Mouse (Mus musculus) hindbrain, embryonic 15.5 days (tissue): ENCODE measurements around the gene 4930523C07Rik. TPM values are rescaled to one million over a fixed set of nuclear protein-coding genes. Genes with fewer than 3 reads are reported as not detected.

ENCODE experiments used
- polyA plus RNA-seq: library from polyadenylated mRNA; unstranded; fragments of >200 nt; fragmentation: Nextera tagmentation; extraction: Ambion mirVana; gene quantifications from 2 replicates; pipeline ENCODE4 v1.2.1, GENCODE M21; 2015

Gene 4930523C07Rik
- polyA plus RNA-seq, 1 experiment from 2014 or later, result 2.6 TPM

Other genes with a start within 250 kb of the 4930523C07Rik start
- 0.08 and 0.12 TPM in 2 replicates for gene Tnn, start 109.2 kb downstream of the 4930523C07Rik start, polyA plus RNA-seq
- gene Mrps14, start 150.8 kb downstream of the 4930523C07Rik start, polyA plus RNA-seq, result 125 and 141 TPM in 2 replicates
- gene Cacybp, start 168.5 kb downstream of the 4930523C07Rik start, polyA plus RNA-seq, result 251 and 263 TPM in 2 replicates